Mouse (Mus musculus): ENCODE measurements around the gene Reep6. TPM values are rescaled to one million over a fixed set of nuclear protein-coding genes. Genes with fewer than 3 reads are reported as not detected.

Gene Reep6
- total and polyA plus RNA-seq, 3 experiments = 1.3 to 72.8 (median 49.5) TPM

- no peaks in the 10 kb centered on the region for H3K36me3 ChIP-seq (replicated peaks)
- H3K9me3 ChIP-seq (replicated peaks) = no peaks in the 10 kb centered on the region
- H3K4me3 ChIP-seq (ENCODE audit: low read depth, low read length) = no peak overlapping the region
- H3K27me3 ChIP-seq (ENCODE audit: insufficient read depth, low read length) = peaks cover 96% of the 10 kb centered on the region
- DNase-seq (ENCODE audit: low spot score) (no peak), ATAC-seq (ENCODE audit: extremely low read depth, insufficient number of reproducible peaks, low FRiP score, poor library complexity, severe bottlenecking) (no peak)
- no peak for TF ChIP-seq GATA2 (IDR thresholded peaks at IDR 0.05; ENCODE audit: borderline replicate concordance, low read depth, low read length)
- TF ChIP-seq TAL1 (conservative IDR thresholded peaks at IDR 0.05; ENCODE audit: low read depth, low read length) = no peak
- no peak for TF ChIP-seq POLR2AphosphoS5 (IDR thresholded peaks at IDR 0.05; ENCODE audit: insufficient replicate concordance, low read depth, low read length)
- TF ChIP-seq CTCF (IDR thresholded peaks at IDR 0.05; ENCODE audit: low read depth, low read length) = no peak
- TF ChIP-seq GATA1 (IDR thresholded peaks at IDR 0.05; ENCODE audit: borderline replicate concordance, low read length) = no peak
- peaks cover 24% of the 10 kb centered on the region for H3K4me1 ChIP-seq (ENCODE audit: insufficient read depth, low read depth, low read length)
Observed at GRCm38 (mm10) chr10:80355431-80355830, 25.7 kb downstream of the Reep6 start.

DNA sequence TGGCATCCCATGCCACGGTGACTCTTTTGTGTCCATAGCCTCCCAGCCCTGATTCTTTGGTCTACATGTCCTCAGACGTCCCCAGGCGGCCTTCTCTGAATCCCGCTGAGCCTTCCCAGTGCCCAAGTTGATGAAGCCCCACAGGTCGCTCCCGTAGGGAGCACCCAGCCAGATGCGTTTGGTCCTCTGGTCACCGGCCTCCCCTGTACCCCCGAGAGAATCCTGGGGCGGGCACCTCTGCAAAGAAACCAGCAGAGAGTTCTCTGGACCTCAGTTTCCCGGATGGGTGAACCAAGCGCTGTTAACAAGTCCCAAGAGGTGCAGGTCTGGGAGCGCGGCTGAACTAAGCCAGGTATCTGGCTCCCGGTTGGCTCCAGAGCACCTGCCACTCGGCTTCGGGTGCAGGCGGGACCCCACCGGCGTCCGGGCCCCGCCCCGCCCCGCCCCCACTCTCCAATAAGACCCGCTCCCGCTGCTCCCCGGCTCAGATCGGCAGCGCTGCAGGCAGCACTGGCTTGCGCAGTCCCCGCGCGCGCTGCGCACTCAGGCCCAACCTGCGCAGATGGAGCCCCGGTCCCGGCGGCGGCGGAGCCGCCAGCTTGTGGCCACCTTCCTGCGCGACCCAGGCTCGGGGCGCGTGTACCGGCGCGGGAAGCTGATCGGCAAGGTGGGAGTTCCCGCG is 26.4 kb downstream of the Reep6 start, which contains the start of gene Plk5:
Gene Plk5 (plus strand): TSS at position 459 of the 682 bp plus-strand sequence.
- peaks cover 96% of the 10 kb centered on the region for H3K27me3 ChIP-seq (ENCODE audit: insufficient read depth, low read length)
- no peak for DNase-seq (ENCODE audit: low spot score)
- no peak for ATAC-seq (ENCODE audit: extremely low read depth, insufficient number of reproducible peaks, low FRiP score, poor library complexity, severe bottlenecking)
- TF ChIP-seq POLR2AphosphoS5 (IDR thresholded peaks at IDR 0.05; ENCODE audit: insufficient replicate concordance, low read depth, low read length) (no peak), TAL1 (conservative IDR thresholded peaks at IDR 0.05; ENCODE audit: low read depth, low read length) (no peak), GATA1 (IDR thresholded peaks at IDR 0.05; ENCODE audit: borderline replicate concordance, low read length) (no peak), GATA2 (IDR thresholded peaks at IDR 0.05; ENCODE audit: borderline replicate concordance, low read depth, low read length) (no peak), CTCF (IDR thresholded peaks at IDR 0.05; ENCODE audit: low read depth, low read length) (no peak)
- H3K36me3 ChIP-seq (replicated peaks) = no peaks in the 10 kb centered on the region
- peaks cover 21% of the 10 kb centered on the region for H3K4me1 ChIP-seq (ENCODE audit: insufficient read depth, low read depth, low read length)
- H3K4me3 ChIP-seq (ENCODE audit: low read depth, low read length) = no peak within 1 kb of the TSS
- H3K9me3 ChIP-seq (replicated peaks) = no peaks in the 10 kb centered on the region

DNA sequence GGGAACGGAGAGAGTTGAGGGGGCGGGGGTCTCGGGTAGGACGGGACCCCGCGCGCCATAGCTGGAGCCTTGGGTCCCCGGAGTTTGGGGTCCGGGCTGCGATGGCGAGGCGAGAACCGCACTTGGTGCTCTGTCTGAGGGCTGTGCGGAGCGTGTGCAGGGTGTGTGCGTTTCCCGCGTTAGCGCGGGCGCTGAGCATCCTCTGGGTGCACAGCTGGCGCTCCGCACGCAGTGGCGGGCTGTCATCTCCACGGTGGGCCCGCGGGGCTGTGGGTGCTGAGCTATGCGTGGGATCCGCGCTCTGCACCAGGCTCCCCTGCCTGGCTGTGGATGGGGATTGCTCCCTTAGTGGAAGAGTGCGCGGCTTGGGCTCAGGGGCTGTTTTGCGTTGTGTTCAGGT is 27.0 kb downstream of the Reep6 start:
- Histone ChIP-seq H3K27me3 (ENCODE audit: insufficient read depth, low read length) (peaks cover 93% of the 10 kb centered on the region), H3K9me3 (replicated peaks) (no peaks in the 10 kb centered on the region), H3K36me3 (replicated peaks) (no peaks in the 10 kb centered on the region), H3K4me3 (ENCODE audit: low read depth, low read length) (no peak overlapping the region), H3K4me1 (ENCODE audit: insufficient read depth, low read depth, low read length) (peaks cover 21% of the 10 kb centered on the region)
- ATAC-seq (ENCODE audit: extremely low read depth, insufficient number of reproducible peaks, low FRiP score, poor library complexity, severe bottlenecking) (no peak), DNase-seq (ENCODE audit: low spot score) (no peak)
- TF ChIP-seq GATA1 (IDR thresholded peaks at IDR 0.05; ENCODE audit: borderline replicate concordance, low read length) (no peak), TAL1 (conservative IDR thresholded peaks at IDR 0.05; ENCODE audit: low read depth, low read length) (no peak), POLR2AphosphoS5 (IDR thresholded peaks at IDR 0.05; ENCODE audit: insufficient replicate concordance, low read depth, low read length) (no peak), GATA2 (IDR thresholded peaks at IDR 0.05; ENCODE audit: borderline replicate concordance, low read depth, low read length) (no peak)

GRCm38 (mm10) chr10:80357336-80357735 is 27.6 kb downstream of the Reep6 start:
- Histone ChIP-seq H3K27me3 (ENCODE audit: insufficient read depth, low read length) (peaks cover 88% of the 10 kb centered on the region), H3K4me3 (ENCODE audit: low read depth, low read length) (no peak overlapping the region), H3K36me3 (replicated peaks) (no peaks in the 10 kb centered on the region), H3K9me3 (replicated peaks) (peaks cover 2% of the 10 kb centered on the region; the same call in 1 of the 2 replicates), H3K4me1 (ENCODE audit: insufficient read depth, low read depth, low read length) (peaks cover 16% of the 10 kb centered on the region)
- ATAC-seq (ENCODE audit: extremely low read depth, insufficient number of reproducible peaks, low FRiP score, poor library complexity, severe bottlenecking) = no peak
- no peak for DNase-seq (ENCODE audit: low spot score)
- TF ChIP-seq GATA1 (IDR thresholded peaks at IDR 0.05; ENCODE audit: borderline replicate concordance, low read length) (no peak), GATA2 (IDR thresholded peaks at IDR 0.05; ENCODE audit: borderline replicate concordance, low read depth, low read length) (no peak), CTCF (IDR thresholded peaks at IDR 0.05; ENCODE audit: low read depth, low read length) (no peak), POLR2AphosphoS5 (IDR thresholded peaks at IDR 0.05; ENCODE audit: insufficient replicate concordance, low read depth, low read length) (no peak), TAL1 (conservative IDR thresholded peaks at IDR 0.05; ENCODE audit: low read depth, low read length) (no peak)

DNA sequence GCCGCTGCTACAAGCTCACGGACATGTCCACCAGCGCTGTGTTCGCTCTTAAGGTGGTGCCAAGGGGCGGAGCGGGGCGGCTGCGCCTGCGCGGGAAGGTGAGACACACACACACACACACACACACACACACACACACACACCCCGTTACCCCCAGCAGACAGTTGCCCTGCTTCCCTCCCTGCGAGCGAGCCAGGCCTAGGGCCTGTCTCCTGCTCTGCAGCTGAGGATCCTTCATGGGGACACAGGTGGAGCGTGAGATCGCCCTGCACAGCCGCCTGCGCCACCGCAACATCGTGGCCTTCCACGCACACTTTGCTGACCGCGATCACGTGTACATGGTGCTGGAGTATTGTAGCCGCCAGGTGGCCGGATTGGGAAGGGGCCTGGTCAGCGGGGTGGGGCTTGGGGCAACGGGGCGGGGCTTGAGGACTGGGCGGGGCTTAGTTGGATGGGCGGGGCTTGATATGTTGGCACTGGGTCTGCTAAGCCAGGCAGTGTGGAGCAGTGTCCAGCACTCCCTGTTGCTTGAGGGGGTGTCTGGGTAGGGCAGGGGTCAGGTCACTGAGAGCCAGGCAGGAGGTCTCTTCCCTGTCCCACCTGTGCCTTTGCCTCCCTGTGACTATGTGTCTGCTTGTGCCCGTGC is 28.4 kb downstream of the Reep6 start:
- Histone ChIP-seq H3K4me1 (ENCODE audit: insufficient read depth, low read depth, low read length) (peaks cover 8% of the 10 kb centered on the region), H3K36me3 (replicated peaks) (no peaks in the 10 kb centered on the region), H3K4me3 (ENCODE audit: low read depth, low read length) (peak overlapping the region; percentile 10; the same call in 1 of the 2 replicates), H3K27me3 (ENCODE audit: insufficient read depth, low read length) (peaks cover 88% of the 10 kb centered on the region), H3K9me3 (replicated peaks) (peaks cover 8% of the 10 kb centered on the region)
- no peak for DNase-seq (ENCODE audit: low spot score)
- TF ChIP-seq TAL1 (conservative IDR thresholded peaks at IDR 0.05; ENCODE audit: low read depth, low read length) (no peak), GATA1 (IDR thresholded peaks at IDR 0.05; ENCODE audit: borderline replicate concordance, low read length) (no peak), GATA2 (IDR thresholded peaks at IDR 0.05; ENCODE audit: borderline replicate concordance, low read depth, low read length) (no peak), CTCF (IDR thresholded peaks at IDR 0.05; ENCODE audit: low read depth, low read length) (no peak), POLR2AphosphoS5 (IDR thresholded peaks at IDR 0.05; ENCODE audit: insufficient replicate concordance, low read depth, low read length) (no peak)
- no peak for ATAC-seq (ENCODE audit: extremely low read depth, insufficient number of reproducible peaks, low FRiP score, poor library complexity, severe bottlenecking)

DNA sequence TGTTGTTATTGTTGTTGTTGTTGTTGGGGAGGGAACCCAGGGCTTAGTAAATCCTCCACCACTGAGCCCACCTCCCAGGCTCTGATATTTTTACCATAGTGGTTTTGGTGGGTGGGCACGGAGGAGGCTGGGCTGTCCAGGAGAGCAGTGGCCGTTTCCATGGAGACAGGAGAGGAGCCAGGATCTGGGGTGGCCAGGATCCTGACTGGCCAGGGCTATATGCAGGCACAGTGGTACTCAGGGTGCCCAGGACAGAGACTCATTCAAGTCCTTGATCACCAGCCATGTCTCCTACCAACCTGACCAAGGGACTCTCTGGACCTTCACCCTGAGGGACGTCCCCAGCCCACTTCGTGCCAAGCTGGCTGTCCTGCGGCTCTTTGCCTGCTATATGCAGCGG is 34.0 kb downstream of the Reep6 start:
- no peaks in the 10 kb centered on the region for H3K36me3 ChIP-seq (replicated peaks)
- ATAC-seq (ENCODE audit: extremely low read depth, insufficient number of reproducible peaks, low FRiP score, poor library complexity, severe bottlenecking) = no peak
- TF ChIP-seq GATA1 (IDR thresholded peaks at IDR 0.05; ENCODE audit: borderline replicate concordance, low read length) (no peak), POLR2AphosphoS5 (IDR thresholded peaks at IDR 0.05; ENCODE audit: insufficient replicate concordance, low read depth, low read length) (no peak), TAL1 (conservative IDR thresholded peaks at IDR 0.05; ENCODE audit: low read depth, low read length) (no peak), GATA2 (IDR thresholded peaks at IDR 0.05; ENCODE audit: borderline replicate concordance, low read depth, low read length) (no peak), CTCF (IDR thresholded peaks at IDR 0.05; ENCODE audit: low read depth, low read length) (no peak)
- H3K4me3 ChIP-seq (ENCODE audit: low read depth, low read length) = no peak overlapping the region
- H3K27me3 ChIP-seq (ENCODE audit: insufficient read depth, low read length) = peaks cover 79% of the 10 kb centered on the region
- H3K9me3 ChIP-seq (replicated peaks) = peaks cover 14% of the 10 kb centered on the region
- no peak for DNase-seq (ENCODE audit: low spot score)
- peaks cover 6% of the 10 kb centered on the region for H3K4me1 ChIP-seq (ENCODE audit: insufficient read depth, low read depth, low read length)

Measured in G1E (cell line).